Mouse (Mus musculus): ENCODE data around the gene Aup1.

Gene Aup1

GRCm38 (mm10) chr6:83031111-83031510 lies 23.2 kb upstream of the Aup1 start:
- DNase-seq (ENCODE audit: low read depth) = no peak

- no peak for DNase-seq (ENCODE audit: low read depth)
Measured at GRCm38 (mm10) chr6:83031921-83032590, 22.3 kb upstream of the Aup1 start.

GRCm38 (mm10) chr6:83032769-83033191 lies 21.5 kb upstream of the Aup1 start:
- DNase-seq (ENCODE audit: low read depth) = no peak

- DNase-seq (ENCODE audit: low read depth) = no peak
Measured at GRCm38 (mm10) chr6:83033249-83034185, 20.8 kb upstream of the Aup1 start, which contains the start of the genes Dok1 and Loxl3. Gene Dok1 (minus strand): TSS chr6:83033471. Gene Loxl3 (plus strand): TSS chr6:83034173.

GRCm38 (mm10) chr6:83034463-83035055 lies 19.8 kb upstream of the Aup1 start:
- no peak for DNase-seq (ENCODE audit: low read depth)

GRCm38 (mm10) chr6:83037188-83037587 lies 17.1 kb upstream of the Aup1 start:
- DNase-seq (ENCODE audit: low read depth) = no peak

- DNase-seq (ENCODE audit: low read depth) = peak; percentile 74
Measured at GRCm38 (mm10) chr6:83038496-83039012, 15.8 kb upstream of the Aup1 start.

GRCm38 (mm10) chr6:83040601-83041000 lies 13.7 kb upstream of the Aup1 start:
- no peak for DNase-seq (ENCODE audit: low read depth)

- DNase-seq (ENCODE audit: low read depth) = no peak
Measured at GRCm38 (mm10) chr6:83043561-83043960, 10.8 kb upstream of the Aup1 start.

- DNase-seq (ENCODE audit: low read depth) = no peak
Measured at GRCm38 (mm10) chr6:83043993-83044392, 10.3 kb upstream of the Aup1 start.

- no peak for DNase-seq (ENCODE audit: low read depth)
Measured at GRCm38 (mm10) chr6:83044742-83045141, 9.6 kb upstream of the Aup1 start.

GRCm38 (mm10) chr6:83049367-83049766 lies 5.0 kb upstream of the Aup1 start:
- no peak for DNase-seq (ENCODE audit: low read depth)

- peak; percentile 45 for DNase-seq (ENCODE audit: low read depth)
Measured at GRCm38 (mm10) chr6:83053136-83053960, 973 bp upstream of the Aup1 start.

- no peak for DNase-seq (ENCODE audit: low read depth)
Measured at GRCm38 (mm10) chr6:83054871-83055431, 630 bp downstream of the Aup1 start, which contains the start of gene Htra2. Gene Htra2 (minus strand): TSS chr6:83055273.

- DNase-seq (ENCODE audit: low read depth) = no peak
Measured at GRCm38 (mm10) chr6:83057790-83058189, 3.5 kb downstream of the Aup1 start, which contains the start of gene Dqx1. Gene Dqx1 (plus strand): TSS chr6:83057844.

GRCm38 (mm10) chr6:83058725-83059124 lies 4.4 kb downstream of the Aup1 start:
- no peak for DNase-seq (ENCODE audit: low read depth)

- DNase-seq (ENCODE audit: low read depth) = no peak
Measured at GRCm38 (mm10) chr6:83065995-83066394, 11.7 kb downstream of the Aup1 start.

GRCm38 (mm10) chr6:83066441-83066840 lies 12.1 kb downstream of the Aup1 start:
- no peak for DNase-seq (ENCODE audit: low read depth)

- DNase-seq (ENCODE audit: low read depth) = no peak
Measured at GRCm38 (mm10) chr6:83068221-83068620, 13.9 kb downstream of the Aup1 start.

- no peak for DNase-seq (ENCODE audit: low read depth)
Measured at GRCm38 (mm10) chr6:83068706-83069487, 14.6 kb downstream of the Aup1 start.
